Mouse (Mus musculus) kidney, adult 2 months (tissue): ENCODE measurements at regions not wholly inside any gene's neighbourhood (a gene's known extent, or its start where the extent isn't known, plus 50 kb on each side); places are given as distances from the start of the nearest gene placed in this dataset.
"Not testable (repeated sequence)": the region's sequence is repeated elsewhere in the genome, so short reads cannot be mapped to it uniquely, and the experiment has no call there.

Experiments
- CTCF ChIP-seq: fragments of 200-500 bp; conservative IDR thresholded peaks from 2 replicates; pipeline ENCODE4 v1.5.1; 2011; ENCODE audit warnings: low read depth, mild to moderate bottlenecking, control low read depth, low read length, moderate library complexity, mixed read lengths; ENCODE audit not compliant: insufficient read depth, insufficient read length
- POLR2A ChIP-seq: fragments of 200-500 bp; IDR thresholded peaks from one replicate; pipeline ENCODE4 v1.6.1; 2011; ENCODE audit warnings: low read depth, low read length, control low read depth

GRCm38 (mm10) chr16:19083503-19083902 lies 206.7 kb downstream of the Hira start:
- TF ChIP-seq POLR2A, CTCF: not testable (repeated sequence)
